Mouse (Mus musculus): ENCODE results near the gene Cpe.

The Cpe gene

DNA sequence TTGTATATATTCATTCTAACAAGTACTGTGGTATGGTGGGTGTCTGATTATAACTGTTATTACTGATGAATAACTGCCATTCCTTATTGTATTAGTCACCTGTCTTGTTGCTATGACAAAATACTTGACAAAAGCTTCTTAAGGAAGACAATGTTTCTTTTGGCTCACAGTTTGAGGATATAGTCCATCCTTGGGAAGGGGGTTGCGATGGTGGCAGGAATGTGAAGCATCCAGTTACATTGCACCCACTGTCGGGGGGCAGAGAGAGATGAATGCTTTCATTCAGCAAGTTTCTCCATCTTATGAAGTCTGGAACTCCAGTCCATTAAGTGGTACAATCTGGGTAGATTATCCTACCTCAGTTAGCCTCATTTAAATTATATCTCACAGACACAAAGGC lies 19.9 kb downstream of the Cpe start:
- no peak for DNase-seq

DNA sequence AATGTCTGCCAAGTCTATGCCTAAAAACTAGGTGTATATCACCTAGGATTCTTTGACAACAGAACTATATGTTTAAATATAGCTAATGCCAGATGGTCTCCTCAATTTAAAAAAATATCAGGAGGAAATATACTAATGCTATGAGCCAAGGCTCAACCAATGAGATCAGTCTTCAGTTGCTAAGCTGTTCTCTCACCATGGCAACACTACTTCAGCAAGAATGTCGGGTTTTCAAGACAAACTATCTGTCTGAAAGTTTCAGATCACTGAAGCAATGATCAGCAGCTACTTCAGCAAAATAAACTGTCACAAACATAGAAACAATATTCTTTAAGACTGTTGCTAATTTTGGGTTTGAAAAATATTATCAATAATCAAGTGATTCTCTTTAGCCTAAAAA lies 20.9 kb downstream of the Cpe start:
- DNase-seq, result no peak

- peak; percentile 25 to 46 for DNase-seq
Measured at GRCm38 (mm10) chr8:64666305-64666704, 26.5 kb downstream of the Cpe start.

DNA sequence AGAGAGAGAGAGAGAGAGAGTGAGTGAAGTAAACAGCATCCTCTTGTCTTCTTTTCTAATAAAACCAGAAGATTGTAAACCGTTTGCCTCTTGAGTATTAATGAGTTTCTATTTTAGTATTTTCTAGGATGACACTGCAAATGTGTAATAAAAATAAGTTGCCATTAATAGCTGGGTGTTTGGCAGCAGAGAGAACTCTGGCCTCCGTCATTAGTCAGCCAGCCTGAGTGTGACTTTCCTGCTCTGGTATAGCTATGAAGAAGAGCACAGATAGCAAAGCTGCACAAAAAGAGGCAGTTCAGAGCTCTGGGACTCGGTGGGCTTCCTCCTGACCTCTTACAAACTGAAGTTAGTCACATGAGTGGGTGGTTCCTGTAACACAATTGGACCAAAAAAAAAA lies 27.3 kb downstream of the Cpe start:
- peak; percentile 33 to 52 for DNase-seq

DNA sequence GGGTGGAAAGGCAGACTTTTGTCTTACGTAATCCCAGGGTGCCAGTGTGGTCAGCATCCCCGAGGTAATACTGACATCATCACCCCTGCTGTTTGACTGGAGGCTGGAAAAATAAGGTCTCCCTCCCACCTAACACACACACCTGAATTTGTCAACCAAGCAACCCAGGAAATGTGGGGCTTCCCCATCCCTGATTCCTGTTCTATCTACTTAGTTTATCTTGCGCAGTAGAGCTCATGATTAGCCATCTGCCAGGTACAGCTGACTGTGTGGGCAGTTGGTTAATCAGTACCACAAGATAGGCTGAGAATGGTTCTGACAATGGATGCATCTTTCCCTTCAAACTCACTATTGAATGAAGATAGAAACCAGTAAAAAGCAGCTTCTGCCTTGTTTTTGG lies 28.0 kb downstream of the Cpe start:
- DNase-seq, result peak; percentile 68 to 74

- DNase-seq, result no peak
Measured at GRCm38 (mm10) chr8:64664350-64664749, 28.5 kb downstream of the Cpe start.

GRCm38 (mm10) chr8:64659097-64659496 lies 33.8 kb downstream of the Cpe start:
- DNase-seq, result peak; percentile 71 to 74

DNA sequence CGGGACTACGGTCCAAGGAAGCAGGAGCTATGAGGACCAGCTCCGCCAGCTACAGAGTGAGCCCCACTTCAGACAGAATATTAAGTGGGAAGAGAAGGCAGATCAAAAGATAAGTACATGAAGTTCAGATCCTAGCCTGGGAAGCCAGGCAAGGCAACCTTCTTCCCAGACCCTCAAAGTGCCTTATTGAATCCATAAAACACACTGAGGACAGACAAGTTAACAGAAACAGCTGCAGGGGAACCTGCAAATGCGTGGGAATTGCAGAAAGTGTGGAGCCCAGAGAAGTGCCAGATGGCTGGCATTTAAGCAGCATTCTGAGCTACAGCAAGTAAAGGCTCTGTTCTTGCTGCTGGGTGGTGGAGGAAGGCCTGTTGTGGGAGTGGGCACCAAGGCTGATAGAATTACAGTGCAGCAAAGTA lies 34.9 kb downstream of the Cpe start:
- peak; percentile 45 to 52 for DNase-seq

GRCm38 (mm10) chr8:64657517-64657916 lies 35.3 kb downstream of the Cpe start:
- no peak for DNase-seq

DNA sequence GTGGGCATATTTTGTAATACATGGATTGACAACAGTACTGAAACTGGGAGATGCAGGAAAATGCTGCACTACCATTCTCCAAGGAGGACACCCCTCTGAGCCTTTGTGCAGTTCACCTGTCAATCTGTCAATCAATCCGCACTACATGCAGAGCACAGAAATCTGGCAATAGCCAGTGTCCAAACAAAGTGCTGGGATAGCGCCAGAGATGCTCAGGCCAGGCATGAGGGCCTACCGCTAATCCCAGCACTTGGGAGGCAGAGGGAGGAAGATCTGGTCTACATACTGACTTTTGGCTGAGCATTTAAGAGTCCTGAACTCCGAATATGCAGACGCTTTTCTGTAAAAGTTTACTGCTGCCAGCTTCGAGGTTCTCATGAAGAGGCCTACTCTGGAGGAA lies 37.0 kb downstream of the Cpe start:
- peak; percentile 52 to 58 for DNase-seq

- no peak for DNase-seq
Measured at GRCm38 (mm10) chr8:64655087-64655486, 37.8 kb downstream of the Cpe start.

GRCm38 (mm10) chr8:64652285-64652684 lies 40.6 kb downstream of the Cpe start:
- DNase-seq, result no peak

DNA sequence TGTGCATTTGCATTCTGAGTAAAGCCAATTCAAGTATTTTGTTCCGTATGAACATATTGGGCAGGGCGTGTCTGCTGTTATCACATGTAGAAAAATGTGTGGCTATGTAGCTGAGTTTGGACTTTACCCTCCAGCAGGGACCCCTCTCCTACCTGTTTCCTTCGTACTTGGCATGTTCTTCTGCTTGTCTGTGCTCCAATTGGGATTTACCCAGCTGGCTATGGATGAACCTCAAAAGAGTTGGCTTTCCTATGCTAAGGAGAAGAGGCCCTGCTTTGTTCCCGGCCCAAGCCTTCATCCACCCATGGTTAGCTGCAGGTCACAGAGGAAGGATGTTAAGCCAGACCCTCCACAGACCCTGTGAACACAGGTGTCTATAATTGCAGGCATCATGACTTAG lies 44.8 kb downstream of the Cpe start:
- DNase-seq, result no peak

DNA sequence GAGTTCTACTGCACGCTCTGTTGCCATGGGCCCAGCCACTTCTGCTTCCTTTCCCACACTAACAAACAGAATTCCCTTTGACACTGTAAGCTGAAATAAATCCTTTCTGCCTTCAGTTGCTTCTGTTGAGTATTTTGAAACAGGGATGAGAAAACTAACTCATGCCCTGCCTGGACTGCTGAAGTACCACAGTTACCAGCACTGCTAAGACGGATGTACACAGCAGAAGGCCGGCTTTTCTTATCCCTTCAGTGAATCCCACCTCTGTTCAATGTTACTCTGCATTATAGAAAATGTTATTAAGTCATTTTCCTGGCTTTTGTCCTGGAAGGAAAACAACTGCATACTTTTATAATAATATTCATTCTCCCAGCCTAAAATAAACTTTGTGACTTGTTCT lies 45.7 kb downstream of the Cpe start:
- DNase-seq, result no peak

DNA sequence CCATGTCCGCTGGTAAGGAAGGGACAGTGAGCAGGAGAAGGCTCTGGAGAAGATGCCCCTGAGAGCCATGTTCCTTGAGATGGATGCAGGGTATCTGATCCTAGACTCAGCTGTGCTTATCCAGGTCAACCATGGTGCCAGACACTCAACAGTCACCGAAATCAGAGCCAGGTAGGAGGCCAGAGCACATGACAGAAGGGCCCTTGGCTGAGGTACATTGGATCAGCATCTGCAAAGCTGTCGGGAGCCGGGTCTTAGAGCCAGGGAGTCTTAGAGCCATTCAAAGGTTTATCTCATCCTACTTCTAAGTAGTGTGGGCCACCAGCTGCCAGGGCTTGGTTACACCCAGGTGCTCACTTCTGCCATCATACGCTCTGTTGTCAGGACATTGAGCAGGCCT lies 46.4 kb downstream of the Cpe start:
- DNase-seq, result no peak

- DNase-seq, result no peak
Measured at GRCm38 (mm10) chr8:64644108-64645005, 48.5 kb downstream of the Cpe start.

GRCm38 (mm10) chr8:64643382-64643781 lies 49.5 kb downstream of the Cpe start:
- no peak for DNase-seq

GRCm38 (mm10) chr8:64642799-64643198 lies 50.1 kb downstream of the Cpe start:
- no peak for DNase-seq

DNA sequence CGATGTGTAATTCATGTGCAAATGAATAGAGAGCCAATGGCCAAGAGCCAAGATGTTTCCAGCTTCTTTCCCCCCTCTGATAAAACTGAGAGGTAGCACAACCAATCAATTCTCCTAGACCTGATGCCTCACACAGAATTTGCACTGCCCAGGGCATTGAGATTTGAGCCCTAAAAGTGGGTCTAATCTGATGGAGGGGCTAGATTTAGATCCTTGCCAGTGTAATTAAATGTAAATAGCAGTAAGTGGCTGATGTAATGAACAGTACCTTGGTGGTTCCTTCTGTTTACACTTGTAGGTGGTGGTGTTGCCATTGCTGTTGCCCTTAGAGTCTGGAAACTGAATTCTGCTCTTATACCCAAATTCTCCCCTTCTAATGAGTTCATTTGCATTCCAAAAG lies 52.3 kb downstream of the Cpe start:
- DNase-seq, result no peak

DNA sequence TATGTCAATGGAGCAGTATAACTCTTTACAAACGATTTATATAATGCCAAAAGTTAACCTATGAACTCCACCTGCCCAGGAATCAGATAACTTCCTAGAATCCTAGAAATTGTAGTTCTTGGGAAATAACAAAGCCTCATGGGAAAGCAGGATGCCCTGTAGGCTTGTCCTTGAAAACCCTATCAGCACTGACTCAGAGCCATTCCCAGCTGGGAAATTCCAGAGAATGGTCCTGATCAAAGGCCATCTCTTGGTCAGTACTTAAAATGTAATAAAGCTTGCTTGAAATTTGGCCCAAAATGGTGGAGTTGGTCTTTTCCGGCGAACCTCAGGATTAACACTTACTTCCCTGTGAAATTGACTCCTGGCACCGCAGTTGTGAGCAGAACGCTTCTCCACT lies 53.2 kb downstream of the Cpe start:
- DNase-seq, result no peak

- DNase-seq, result no peak
Measured at GRCm38 (mm10) chr8:64634901-64635300, 58.0 kb downstream of the Cpe start.

GRCm38 (mm10) chr8:64634131-64634865 lies 58.6 kb downstream of the Cpe start:
- peak in 1 of 2 experiments; percentile 52 for DNase-seq

GRCm38 (mm10) chr8:64632169-64632568 lies 60.7 kb downstream of the Cpe start:
- DNase-seq, result no peak

DNA sequence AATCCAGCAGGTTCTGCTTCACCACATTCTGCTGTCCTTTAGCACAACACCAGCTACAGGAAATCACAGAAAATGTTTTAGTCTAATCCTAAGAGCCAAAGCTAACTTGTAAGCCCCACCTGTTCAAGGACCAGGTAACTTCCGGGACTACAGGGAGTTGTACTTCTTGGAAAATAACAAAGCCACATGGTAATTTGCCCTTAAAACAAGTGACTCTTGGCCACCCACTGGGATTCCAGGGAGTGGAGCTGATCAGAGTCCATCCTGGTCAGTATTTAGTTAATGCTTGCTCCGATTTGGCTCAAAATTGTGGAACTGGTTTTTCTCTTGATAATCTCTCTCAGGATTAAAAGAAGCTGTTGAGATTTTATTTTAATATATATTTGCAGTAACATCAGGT lies 61.1 kb downstream of the Cpe start:
- no peak for DNase-seq
